Mouse (Mus musculus) heart, adult 11 months (tissue): ENCODE data around the gene Necab3.

Experiments used
- DNase-seq: peaks from one replicate; pipeline ENCODE4 v3.0.0; 2022

Necab3 gene

GRCm38 (mm10) chr2:154558264-154559039, at the start of gene Necab3:
TSS of gene Necab3 (minus strand) at chr2:154558890.
- DNase-seq: peak; percentile 92

GRCm38 (mm10) chr2:154606965-154607364, 48.3 kb upstream of the Necab3 start:
- DNase-seq: no peak

GRCm38 (mm10) chr2:154604156-154604555, 45.5 kb upstream of the Necab3 start:
- no peak for DNase-seq

- peak; percentile 100 for DNase-seq
These were observed 45.0 kb upstream of the Necab3 start, which contains the start of gene Pxmp4 for GRCm38 (mm10) chr2:154603638-154604153. TSS of gene Pxmp4 (minus strand) at chr2:154603708.

- DNase-seq: no peak
These were observed 44.4 kb upstream of the Necab3 start for GRCm38 (mm10) chr2:154603007-154603637.

- no peak for DNase-seq
These were observed 42.6 kb upstream of the Necab3 start for GRCm38 (mm10) chr2:154601324-154601723.

GRCm38 (mm10) chr2:154600586-154600985, 41.9 kb upstream of the Necab3 start:
- DNase-seq: no peak

GRCm38 (mm10) chr2:154597399-154597798, 38.7 kb upstream of the Necab3 start:
- DNase-seq: no peak

- DNase-seq: no peak
These were observed 37.1 kb upstream of the Necab3 start for GRCm38 (mm10) chr2:154595775-154596174.

- DNase-seq: no peak
These were observed 34.3 kb upstream of the Necab3 start for GRCm38 (mm10) chr2:154593025-154593424.

GRCm38 (mm10) chr2:154591239-154591638, 32.5 kb upstream of the Necab3 start:
- DNase-seq: no peak

- no peak for DNase-seq
These were observed 30.4 kb upstream of the Necab3 start for GRCm38 (mm10) chr2:154589051-154589450.

- DNase-seq: no peak
These were observed 27.7 kb upstream of the Necab3 start for GRCm38 (mm10) chr2:154586405-154586804.

- DNase-seq: peak; percentile 76
These were observed 26.4 kb upstream of the Necab3 start for GRCm38 (mm10) chr2:154584931-154585601.

- DNase-seq: peak; percentile 75
These were observed 25.5 kb upstream of the Necab3 start for GRCm38 (mm10) chr2:154583906-154584872.

- no peak for DNase-seq
These were observed 22.7 kb upstream of the Necab3 start for GRCm38 (mm10) chr2:154581421-154581820.

- DNase-seq: peak; percentile 97
These were observed 21.9 kb upstream of the Necab3 start for GRCm38 (mm10) chr2:154580586-154580985.

- DNase-seq: no peak
These were observed 19.0 kb upstream of the Necab3 start for GRCm38 (mm10) chr2:154577744-154578067.

- no peak for DNase-seq
These were observed 18.4 kb upstream of the Necab3 start for GRCm38 (mm10) chr2:154576876-154577743.

GRCm38 (mm10) chr2:154574271-154574670, 15.6 kb upstream of the Necab3 start:
- DNase-seq: no peak

GRCm38 (mm10) chr2:154572996-154573395, 14.3 kb upstream of the Necab3 start:
- no peak for DNase-seq
